Mouse (Mus musculus): ENCODE measurements at regions not wholly inside any gene's neighbourhood (a gene's known extent, or its start where the extent isn't known, plus 50 kb on each side); places are given as distances from the start of the nearest gene placed in this dataset.
A peak's percentile ranks its signal among the peaks of the same experiment; 100 is the strongest.
"Not testable (repeated sequence)": the region's sequence is repeated elsewhere in the genome, so short reads cannot be mapped to it uniquely, and the experiment has no call there.

GRCm38 (mm10) chr16:8914183-8914582 lies 84.3 kb downstream of the 1810013L24Rik start:
- DNase-seq = not testable (repeated sequence)

- DNase-seq = no peak
Observed at GRCm38 (mm10) chr16:8916091-8916490, 86.2 kb downstream of the 1810013L24Rik start.

GRCm38 (mm10) chr16:8918741-8919535 lies 89.0 kb downstream of the 1810013L24Rik start:
- DNase-seq = no peak

GRCm38 (mm10) chr16:8924732-8925131 lies 94.8 kb downstream of the 1810013L24Rik start:
- no peak for DNase-seq

- DNase-seq = no peak
Observed at GRCm38 (mm10) chr16:8931961-8932360, 102.1 kb downstream of the 1810013L24Rik start.

- no peak for DNase-seq
Observed at GRCm38 (mm10) chr16:8933121-8933520, 103.2 kb downstream of the 1810013L24Rik start.

- DNase-seq = no peak
Observed at GRCm38 (mm10) chr16:8936446-8936845, 106.5 kb downstream of the 1810013L24Rik start.

- peak; percentile 20 for DNase-seq
Observed at GRCm38 (mm10) chr16:8938516-8938915, 108.6 kb downstream of the 1810013L24Rik start.

GRCm38 (mm10) chr16:8939136-8939535 lies 109.2 kb downstream of the 1810013L24Rik start:
- DNase-seq = no peak

- DNase-seq = no peak
Observed at GRCm38 (mm10) chr16:8944412-8945102, 114.7 kb downstream of the 1810013L24Rik start.

GRCm38 (mm10) chr16:8947846-8948245 lies 117.9 kb downstream of the 1810013L24Rik start:
- DNase-seq = no peak

GRCm38 (mm10) chr16:8951156-8951899 lies 121.4 kb downstream of the 1810013L24Rik start:
- DNase-seq = no peak

GRCm38 (mm10) chr16:8961739-8962138 lies 131.8 kb downstream of the 1810013L24Rik start:
- no peak for DNase-seq

- no peak for DNase-seq
Observed at GRCm38 (mm10) chr16:8993521-8994250, 163.8 kb downstream of the 1810013L24Rik start.

- DNase-seq = no peak
Observed at GRCm38 (mm10) chr16:8994521-8994920, 164.6 kb downstream of the 1810013L24Rik start.

GRCm38 (mm10) chr16:8997250-8997649 lies 167.3 kb downstream of the 1810013L24Rik start:
- DNase-seq = no peak

GRCm38 (mm10) chr16:9004012-9004411 lies 174.1 kb downstream of the 1810013L24Rik start:
- DNase-seq = no peak

- no peak for DNase-seq
Observed at GRCm38 (mm10) chr16:9005933-9006332, 176.0 kb downstream of the 1810013L24Rik start.

- peak; percentile 73 for DNase-seq
Observed at GRCm38 (mm10) chr16:9009361-9010083, 179.6 kb downstream of the 1810013L24Rik start.

- no peak for DNase-seq
Observed at GRCm38 (mm10) chr16:9011077-9011476, 181.2 kb downstream of the 1810013L24Rik start.

GRCm38 (mm10) chr16:9011691-9012090 lies 181.8 kb downstream of the 1810013L24Rik start:
- DNase-seq = no peak

Measured in lung, postnatal 36 days (tissue).